Mouse (Mus musculus) G1E (cell line): Measurements from ENCODE around the gene Erc2.

Source experiments
- CTCF ChIP-seq: IDR thresholded peaks from 2 replicates; pipeline ENCODE4 v1.5.1; 2012; ENCODE audit warnings: low read depth, low read length, inconsistent platforms, mixed read lengths
- GATA1 ChIP-seq: IDR thresholded peaks from 2 replicates; pipeline ENCODE4 v1.6.1; 2012; ENCODE audit warnings: borderline replicate concordance, low read length, inconsistent platforms, mixed read lengths
- TAL1 ChIP-seq: conservative IDR thresholded peaks from 2 replicates; pipeline ENCODE4 v1.6.1; 2012; ENCODE audit warnings: low read depth, low read length, inconsistent platforms, mixed read lengths

- TF ChIP-seq GATA1 = no peak
- TF ChIP-seq CTCF = no peak
- TF ChIP-seq TAL1 = no peak
Observed at GRCm38 (mm10) chr14:28274826-28275225, 652.6 kb downstream of the Erc2 start.
